Mouse (Mus musculus) kidney, embryonic 15.5 days (tissue): ENCODE results near the gene Tspan5. TPM values are rescaled to one million over a fixed set of nuclear protein-coding genes. Genes with fewer than 3 reads are reported as not detected.

Experiments
- ATAC-seq: fragments of 200-750 bp; cut with Nextera tagmentation; replicated peaks from 2 replicates; pipeline ENCODE4 v1.8.0; 2017; ENCODE audit warnings: moderate TSS enrichment; ENCODE audit not compliant: low FRiP score
- H3K27ac ChIP-seq: fragments of 300-500 bp; sonication (generic); 2 replicates; pipeline ENCODE4 v1.5.1; 2015; ENCODE audit warnings: mild to moderate bottlenecking, inconsistent platforms
- H3K27me3 ChIP-seq: fragments of 300-500 bp; sonication (generic); 2 replicates; pipeline ENCODE4 v1.6.1; 2015; ENCODE audit warnings: inconsistent platforms
- H3K36me3 ChIP-seq: fragments of 300-500 bp; sonication (generic); 2 replicates; pipeline ENCODE4 v1.6.1; 2015; ENCODE audit warnings: inconsistent platforms
- H3K4me1 ChIP-seq: fragments of 300-500 bp; sonication (generic); 2 replicates; pipeline ENCODE4 v1.6.1; 2015; ENCODE audit warnings: inconsistent platforms
- H3K4me2 ChIP-seq: fragments of 300-500 bp; sonication (generic); 2 replicates; pipeline ENCODE4 v1.6.1; 2015; ENCODE audit warnings: moderate library complexity, mild to moderate bottlenecking, inconsistent platforms
- H3K4me3 ChIP-seq: fragments of 300-500 bp; sonication (generic); replicated peaks from 2 replicates; pipeline ENCODE4 v1.5.1; 2015; ENCODE audit warnings: mild to moderate bottlenecking, inconsistent platforms
- H3K9ac ChIP-seq: fragments of 300-500 bp; sonication (generic); 2 replicates; pipeline ENCODE4 v1.6.1; 2015; ENCODE audit warnings: mild to moderate bottlenecking, inconsistent platforms
- H3K9me3 ChIP-seq: fragments of 300-500 bp; sonication (generic); replicated peaks from 2 replicates; pipeline ENCODE4 v1.6.1; 2016; ENCODE audit warnings: inconsistent platforms
- WGBS: fragments of 180-500 bp; shearing (Covaris S2); methylation state at CpG from one replicate; pipeline ENCODE4 v1.1.7; 2015; ENCODE audit warnings: mixed read lengths; 5-methylcytosine and 5-hydroxymethylcytosine counted together
- polyA plus RNA-seq: library from polyadenylated mRNA; unstranded; fragments of >200 nt; fragmentation: Nextera tagmentation; extraction: Ambion mirVana; gene quantifications from 2 replicates; pipeline ENCODE4 v1.2.1, GENCODE M21; 2015

Tspan5 gene
- 26.3 and 28.9 TPM in 2 replicates for polyA plus RNA-seq

- peak within 1 kb of the TSS; percentile 71 for H3K4me3 ChIP-seq
- H3K9me3 ChIP-seq = no peaks in the 10 kb centered on the region
- peak within 1 kb of the TSS; percentile 65 for H3K9ac ChIP-seq
- under 1% methylated on average over 92 of the region's 100 CpGs for WGBS
- peak; percentile 82 for ATAC-seq
- peaks cover 10% of the 10 kb centered on the region; the same call in 1 of the 2 replicates for H3K27me3 ChIP-seq
- peaks cover 37% of the 10 kb centered on the region for H3K4me1 ChIP-seq
- H3K27ac ChIP-seq = peak within 1 kb of the TSS; percentile 74
- peak within 1 kb of the TSS; percentile 90 for H3K4me2 ChIP-seq
- no peaks in the 10 kb centered on the region for H3K36me3 ChIP-seq
Measured at GRCm38 (mm10) chr3:138741649-138742565, at the start of gene Tspan5. Gene Tspan5 (plus strand): TSS chr3:138742195.

GRCm38 (mm10) chr3:138692302-138692701 is 49.7 kb upstream of the Tspan5 start:
- H3K4me3 ChIP-seq = no peak overlapping the region
- no peak for ATAC-seq

DNA sequence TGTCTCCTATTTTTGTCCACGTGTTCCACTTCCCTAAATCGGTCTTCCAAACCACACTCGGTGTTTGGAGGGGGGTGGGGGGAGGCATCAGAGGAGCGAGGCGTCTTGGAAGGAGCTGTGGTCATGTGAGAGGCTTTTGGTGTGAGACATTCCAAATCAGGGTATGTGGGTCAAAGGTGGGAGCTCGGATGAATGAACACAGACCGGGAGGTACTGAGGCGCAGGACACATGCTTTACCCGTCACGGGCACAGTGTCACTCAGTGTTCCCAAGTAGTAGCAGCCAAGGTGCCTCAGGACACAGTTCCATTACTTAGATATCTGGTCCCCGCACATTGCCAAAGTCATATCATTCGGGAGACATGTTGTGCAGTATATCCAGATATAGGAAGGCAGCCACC is 38.6 kb upstream of the Tspan5 start:
- WGBS = 55% methylated on average over 12 of the region's 12 CpGs
- H3K9me3 ChIP-seq = no peaks in the 10 kb centered on the region
- ATAC-seq = peak; percentile 74; the same call in 1 of the 2 replicates

More at GRCm38 (mm10) chr3:138692302-138692701, 49.7 kb upstream of the Tspan5 start:
- Histone ChIP-seq H3K9ac (no peak overlapping the region), H3K27ac (no peak overlapping the region), H3K4me2 (no peak overlapping the region), H3K36me3 (no peaks in the 10 kb centered on the region), H3K9me3 (no peaks in the 10 kb centered on the region), H3K27me3 (no peaks in the 10 kb centered on the region), H3K4me1 (no peaks in the 10 kb centered on the region)
- 42% methylated on average over 1 of the region's 1 CpGs for WGBS

DNA sequence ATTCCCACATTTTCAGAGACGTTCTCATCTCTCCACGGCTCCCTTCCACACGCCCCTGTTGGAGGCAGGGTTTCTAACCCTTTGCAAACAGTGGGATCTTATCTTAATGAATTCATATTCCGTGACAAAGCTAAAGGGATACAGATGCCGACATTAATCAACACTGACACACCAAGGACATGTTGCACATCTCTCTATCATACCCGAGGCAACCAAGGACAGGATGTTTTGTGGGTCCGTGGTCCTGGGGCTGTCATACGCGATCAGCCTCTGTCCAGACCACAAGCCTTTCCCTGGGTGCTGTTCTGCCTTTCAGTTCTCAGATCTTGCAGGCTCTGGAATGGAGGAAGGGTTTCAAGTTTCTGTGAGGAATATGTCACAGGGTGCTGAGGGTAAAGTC is 37.5 kb upstream of the Tspan5 start:
- Histone ChIP-seq H3K9me3 (no peaks in the 10 kb centered on the region), H3K36me3 (no peaks in the 10 kb centered on the region), H3K4me3 (no peak overlapping the region), H3K4me2 (no peak overlapping the region), H3K9ac (no peak overlapping the region), H3K27me3 (peaks cover 4% of the 10 kb centered on the region; the same call in 1 of the 2 replicates), H3K27ac (no peak overlapping the region), H3K4me1 (no peaks in the 10 kb centered on the region)
- WGBS = 80% methylated on average over 9 of the region's 9 CpGs
- no peak for ATAC-seq

More for the DNA sequence above, 38.6 kb upstream of the Tspan5 start:
- Histone ChIP-seq H3K9ac (no peak overlapping the region), H3K27ac (no peak overlapping the region), H3K4me1 (no peaks in the 10 kb centered on the region), H3K36me3 (no peaks in the 10 kb centered on the region), H3K4me3 (no peak overlapping the region), H3K27me3 (peaks cover 4% of the 10 kb centered on the region; the same call in 1 of the 2 replicates), H3K4me2 (no peak overlapping the region)

- no peaks in the 10 kb centered on the region for H3K9me3 ChIP-seq
- H3K27ac ChIP-seq = no peak overlapping the region
- peaks cover 4% of the 10 kb centered on the region; the same call in 1 of the 2 replicates for H3K27me3 ChIP-seq
- no peak overlapping the region for H3K4me3 ChIP-seq
- ATAC-seq = no peak
- no peak overlapping the region for H3K4me2 ChIP-seq
- no peak overlapping the region for H3K9ac ChIP-seq
- no peaks in the 10 kb centered on the region for H3K4me1 ChIP-seq
- WGBS = 77% methylated on average over 14 of the region's 14 CpGs
- H3K36me3 ChIP-seq = no peaks in the 10 kb centered on the region
Measured at GRCm38 (mm10) chr3:138705875-138706274, 36.1 kb upstream of the Tspan5 start.

GRCm38 (mm10) chr3:138709183-138709582 is 32.8 kb upstream of the Tspan5 start:
- Histone ChIP-seq H3K9me3 (no peaks in the 10 kb centered on the region), H3K27me3 (peaks cover 4% of the 10 kb centered on the region; the same call in 1 of the 2 replicates), H3K9ac (no peak overlapping the region), H3K27ac (no peak overlapping the region), H3K36me3 (no peaks in the 10 kb centered on the region), H3K4me1 (no peaks in the 10 kb centered on the region), H3K4me3 (no peak overlapping the region), H3K4me2 (no peak overlapping the region)
- WGBS = 71% methylated on average over 5 of the region's 5 CpGs
- no peak for ATAC-seq

- no peaks in the 10 kb centered on the region for H3K9me3 ChIP-seq
- 88% methylated on average over 4 of the region's 4 CpGs for WGBS
- no peak for ATAC-seq
- H3K27ac ChIP-seq = no peak overlapping the region
- H3K27me3 ChIP-seq = no peaks in the 10 kb centered on the region
- H3K4me2 ChIP-seq = no peak overlapping the region
- H3K36me3 ChIP-seq = no peaks in the 10 kb centered on the region
- H3K4me3 ChIP-seq = no peak overlapping the region
- H3K9ac ChIP-seq = no peak overlapping the region
- H3K4me1 ChIP-seq = no peaks in the 10 kb centered on the region
Measured at GRCm38 (mm10) chr3:138711971-138712370, 30.0 kb upstream of the Tspan5 start.

GRCm38 (mm10) chr3:138712452-138713140 is 29.4 kb upstream of the Tspan5 start:
- H3K4me2 ChIP-seq = no peak overlapping the region
- H3K27ac ChIP-seq = no peak overlapping the region
- WGBS = 88% methylated on average over 11 of the region's 11 CpGs
- H3K4me3 ChIP-seq = no peak overlapping the region
- H3K9ac ChIP-seq = no peak overlapping the region
- H3K4me1 ChIP-seq = no peaks in the 10 kb centered on the region
- no peaks in the 10 kb centered on the region for H3K9me3 ChIP-seq
- no peak for ATAC-seq
- no peaks in the 10 kb centered on the region for H3K27me3 ChIP-seq
- H3K36me3 ChIP-seq = no peaks in the 10 kb centered on the region

DNA sequence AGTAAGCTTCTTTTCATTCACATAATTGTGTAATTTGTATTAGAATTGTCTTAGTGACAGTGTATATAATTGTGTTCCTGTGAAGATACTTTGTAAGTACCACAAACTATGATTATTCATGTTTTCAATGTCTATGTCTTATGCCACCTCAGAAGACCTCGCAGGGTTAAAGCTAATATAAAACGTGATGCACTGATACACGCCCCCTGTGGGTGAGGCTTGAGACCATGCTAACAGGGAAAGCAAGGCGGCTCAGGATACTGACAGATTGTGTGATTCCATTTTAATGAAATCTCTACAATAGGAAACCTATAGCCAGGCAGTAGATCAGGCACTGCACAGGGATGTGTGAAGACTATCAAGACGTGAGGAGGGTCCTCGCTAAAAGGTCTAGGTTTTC is 28.9 kb upstream of the Tspan5 start:
- H3K4me2 ChIP-seq = no peak overlapping the region
- no peaks in the 10 kb centered on the region for H3K36me3 ChIP-seq
- no peaks in the 10 kb centered on the region for H3K4me1 ChIP-seq
- WGBS = 66% methylated on average over 6 of the region's 6 CpGs
- no peaks in the 10 kb centered on the region for H3K9me3 ChIP-seq
- no peak for ATAC-seq
- no peak overlapping the region for H3K4me3 ChIP-seq
- H3K27me3 ChIP-seq = no peaks in the 10 kb centered on the region
- H3K9ac ChIP-seq = no peak overlapping the region
- no peak overlapping the region for H3K27ac ChIP-seq

DNA sequence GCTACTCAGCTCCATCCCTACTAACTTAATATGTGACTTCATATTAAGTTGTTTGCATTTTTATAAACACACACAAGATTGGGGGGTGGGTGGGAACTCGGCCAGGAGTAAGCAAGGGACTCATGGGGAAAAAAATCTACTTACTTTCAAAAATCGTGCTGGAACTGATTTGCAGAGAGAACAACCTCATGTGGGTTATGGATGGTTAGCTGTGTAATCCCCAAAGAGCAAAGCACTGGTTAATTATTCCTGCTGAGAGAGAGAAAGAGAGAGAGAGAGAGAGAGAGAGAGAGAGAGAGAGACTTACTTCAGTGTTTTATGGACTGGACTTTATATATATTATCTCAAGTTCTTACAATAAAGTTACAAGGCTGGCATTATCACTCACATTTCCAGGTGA is 27.2 kb upstream of the Tspan5 start:
- Histone ChIP-seq H3K9me3 (no peaks in the 10 kb centered on the region), H3K36me3 (no peaks in the 10 kb centered on the region), H3K27me3 (no peaks in the 10 kb centered on the region), H3K4me2 (no peak overlapping the region), H3K4me1 (no peaks in the 10 kb centered on the region), H3K27ac (no peak overlapping the region), H3K4me3 (no peak overlapping the region), H3K9ac (no peak overlapping the region)
- 54% methylated on average over 2 of the region's 2 CpGs for WGBS
- ATAC-seq = no peak

GRCm38 (mm10) chr3:138715212-138715611 is 26.8 kb upstream of the Tspan5 start:
- Histone ChIP-seq H3K27ac (no peak overlapping the region), H3K4me3 (no peak overlapping the region), H3K36me3 (no peaks in the 10 kb centered on the region), H3K9ac (no peak overlapping the region), H3K4me1 (no peaks in the 10 kb centered on the region), H3K4me2 (no peak overlapping the region), H3K9me3 (no peaks in the 10 kb centered on the region), H3K27me3 (no peaks in the 10 kb centered on the region)
- 76% methylated on average over 4 of the region's 4 CpGs for WGBS
- no peak for ATAC-seq

DNA sequence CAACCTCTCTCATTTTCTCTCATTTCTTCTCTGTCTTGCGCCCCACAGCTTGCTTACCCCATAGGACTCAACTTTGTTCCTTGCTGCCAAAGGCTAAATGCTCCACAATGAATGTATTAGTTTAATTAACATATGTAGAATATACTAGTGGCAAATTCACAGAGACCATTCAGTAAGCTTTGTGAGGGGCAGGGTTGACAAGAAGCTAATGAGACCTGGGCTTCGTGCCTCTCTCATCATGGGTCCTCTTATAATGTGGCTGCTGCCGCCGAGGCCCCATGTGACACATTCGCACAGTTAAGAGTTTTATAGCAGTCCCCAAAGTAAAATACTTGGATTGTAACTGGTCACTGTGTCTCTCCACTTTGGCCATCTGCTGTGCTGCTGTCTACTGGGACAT is 25.0 kb upstream of the Tspan5 start:
- no peaks in the 10 kb centered on the region for H3K36me3 ChIP-seq
- H3K9ac ChIP-seq = no peak overlapping the region

More for the DNA sequence above, 25.0 kb upstream of the Tspan5 start:
- Histone ChIP-seq H3K9me3 (no peaks in the 10 kb centered on the region), H3K27me3 (no peaks in the 10 kb centered on the region), H3K4me2 (no peak overlapping the region), H3K4me1 (no peaks in the 10 kb centered on the region), H3K27ac (no peak overlapping the region), H3K4me3 (no peak overlapping the region)
- no peak for ATAC-seq
- WGBS = 92% methylated on average over 5 of the region's 5 CpGs
